Mouse (Mus musculus) spleen, adult 2 months (tissue): ENCODE results near the gene Cog8.
A peak's percentile ranks its signal among the peaks of the same experiment; 100 is the strongest.

Experiments used
- CTCF ChIP-seq: fragments of 200-500 bp; IDR thresholded peaks from 2 replicates; pipeline ENCODE4 v1.5.1; 2011; ENCODE audit warnings: mild to moderate bottlenecking, inconsistent platforms; ENCODE audit not compliant: insufficient read depth, insufficient read length, insufficient replicate concordance; ENCODE audit errors: extremely low read depth
- POLR2A ChIP-seq: fragments of 200-500 bp; IDR thresholded peaks from 2 replicates; pipeline ENCODE4 v1.6.1; 2011; ENCODE audit warnings: low read depth, low read length, inconsistent platforms

DNA sequence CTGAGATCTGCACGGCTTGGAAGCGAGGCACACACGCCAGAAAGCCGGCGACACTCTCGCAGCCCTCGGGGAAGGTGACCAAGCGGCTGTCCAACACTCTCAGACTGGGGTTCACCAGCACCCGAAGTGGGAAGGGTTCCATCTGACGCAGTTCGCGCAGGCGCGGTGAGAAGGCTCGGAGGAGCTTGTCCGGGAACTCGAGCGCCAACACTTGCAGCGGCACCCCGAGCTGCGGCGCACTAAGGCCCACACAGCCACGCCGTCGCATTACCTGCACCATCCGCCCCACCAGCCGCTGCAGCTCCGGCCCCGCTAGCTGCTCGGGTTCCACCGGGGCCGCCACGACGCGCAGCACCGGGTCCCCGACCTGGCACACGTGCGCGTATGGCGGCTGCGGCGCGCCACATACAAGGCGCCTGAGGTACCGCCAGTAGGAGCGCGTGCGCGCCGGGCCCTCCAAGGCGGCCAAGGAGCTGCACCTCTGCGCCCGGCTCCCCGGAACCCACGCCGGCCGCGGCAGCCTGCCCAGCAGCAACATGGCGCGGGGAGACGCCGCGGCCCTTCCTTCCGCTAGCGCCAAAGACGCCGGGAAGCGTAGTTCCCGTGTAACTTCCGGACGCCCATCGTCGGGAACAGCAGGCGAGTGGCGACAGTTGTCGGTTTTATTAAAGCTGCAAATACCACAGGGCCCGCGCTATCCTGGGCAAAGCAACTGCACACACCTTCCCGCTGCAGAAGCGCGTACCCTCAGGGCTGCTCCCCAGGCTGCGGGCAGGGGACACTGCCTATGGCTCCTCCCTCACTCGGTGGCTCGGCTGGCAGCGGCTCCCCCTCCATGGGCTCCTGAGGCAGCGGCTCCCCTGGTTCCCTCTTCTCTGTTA lies 8.2 kb downstream of the Cog8 start, which contains the start of gene Pdf:
- no peak for TF ChIP-seq CTCF
- peak; percentile 29; the same call in 1 of the 2 replicates for TF ChIP-seq POLR2A
